Mouse (Mus musculus) layer of hippocampus, adult 18-20 months (tissue): ENCODE measurements around the gene Bmpr1b. TPM values are rescaled to one million over a fixed set of nuclear protein-coding genes. Genes with fewer than 3 reads are reported as not detected.

Source experiments
- DNase-seq, 2 experiments: peaks; one replicate each; pipeline ENCODE4 v3.0.0; 2022; ENCODE audit warnings: low spot score in 2 of 2
- total RNA-seq, 2 experiments: library from RNA; stranded (reverse); gene quantifications; 2 replicates each; pipeline ENCODE4 v1.2.3; 2021

Gene Bmpr1b
- total RNA-seq, 2 experiments from 2014 or later, result 21.6 to 22.0 TPM

DNA sequence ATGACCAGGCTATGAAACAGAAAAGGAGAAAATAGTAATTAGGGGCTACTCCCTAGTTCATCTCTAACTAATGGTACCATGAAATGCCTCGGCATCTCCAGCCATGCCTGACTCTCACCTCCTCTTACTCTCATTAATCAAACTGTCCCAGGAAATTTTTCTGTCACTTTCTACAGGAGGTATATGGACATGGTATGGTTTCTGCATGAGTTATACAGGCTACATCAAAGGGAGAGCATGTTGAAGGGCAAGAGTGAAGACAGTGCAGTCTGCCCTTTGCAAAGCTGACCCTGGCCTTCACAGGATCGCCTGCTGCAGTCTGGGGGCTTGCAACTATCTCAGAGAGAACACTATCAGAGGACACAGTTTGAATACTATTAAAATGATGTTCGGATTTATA lies 254.6 kb downstream of the Bmpr1b start:
- no peak for DNase-seq

DNA sequence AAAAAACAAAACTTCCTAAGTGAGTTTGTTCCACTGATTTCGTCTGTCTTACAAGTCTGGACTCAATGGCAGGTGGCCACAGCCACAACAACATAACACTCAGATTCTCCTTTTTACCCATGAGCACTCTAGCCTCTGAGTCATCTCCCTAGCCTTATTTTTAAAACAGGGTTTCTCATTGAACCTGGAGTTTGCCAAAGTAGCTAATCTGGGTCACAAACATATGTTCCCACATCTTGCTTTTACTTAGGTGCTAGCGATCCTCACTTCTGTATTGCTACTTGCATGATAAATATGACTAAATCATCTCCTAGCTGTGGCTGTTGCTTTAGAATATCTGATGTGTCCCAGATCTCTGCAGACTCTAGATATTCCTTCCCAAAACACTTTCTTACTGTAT lies 260.1 kb downstream of the Bmpr1b start:
- DNase-seq, result no peak

DNA sequence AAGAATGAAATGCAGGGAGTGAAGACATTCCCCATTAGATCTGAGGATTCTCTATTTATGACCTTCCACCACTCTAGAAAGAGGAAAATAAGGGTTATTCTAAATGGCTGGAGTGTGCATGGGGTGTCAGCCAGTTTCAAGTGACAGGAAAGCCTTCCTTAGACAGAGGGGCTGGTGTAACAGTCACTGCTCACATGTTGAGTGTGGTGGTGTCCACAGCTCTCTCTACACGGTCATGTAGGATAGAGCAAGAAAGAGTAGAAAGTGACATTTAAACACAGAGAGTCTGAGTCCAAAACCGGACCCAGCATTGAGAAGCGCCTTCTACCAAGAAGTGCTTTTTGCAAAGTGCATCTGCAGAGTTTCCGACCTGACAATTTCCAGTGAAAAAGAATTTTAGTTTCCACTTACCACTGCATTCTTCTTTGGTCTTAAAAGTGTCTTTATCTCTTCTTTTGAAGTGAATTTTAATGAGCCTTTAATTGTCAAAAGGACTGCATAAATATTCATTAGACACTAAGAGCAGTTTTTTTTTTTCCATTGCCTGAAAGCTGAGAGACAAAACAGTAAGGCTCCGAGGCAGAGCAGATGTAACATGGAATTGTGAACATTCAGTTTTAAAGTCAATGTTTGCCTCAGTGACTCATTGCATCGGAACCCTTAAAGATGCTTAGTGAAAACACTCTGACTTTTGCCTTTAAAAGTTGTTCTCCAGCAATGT lies 263.2 kb downstream of the Bmpr1b start:
- no peak for DNase-seq

DNA sequence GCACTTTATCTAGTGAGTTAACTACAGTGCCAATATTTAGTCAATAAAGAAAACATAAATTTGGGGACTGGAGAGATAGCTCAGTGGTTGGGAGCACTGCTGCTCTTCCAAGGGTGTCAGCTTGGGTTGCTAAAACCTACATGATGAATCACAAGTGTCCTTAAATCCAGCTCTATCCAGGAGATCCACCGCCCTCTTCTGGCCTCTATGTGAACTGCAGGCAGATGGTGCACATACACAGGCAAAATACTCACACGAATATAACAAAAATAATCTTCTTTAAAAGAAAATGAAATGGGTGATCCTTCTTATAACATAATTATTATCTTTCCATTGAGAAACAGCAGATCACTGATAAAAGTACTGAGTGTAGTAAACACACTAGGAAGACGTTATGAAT lies 268.9 kb downstream of the Bmpr1b start:
- DNase-seq, result no peak

DNA sequence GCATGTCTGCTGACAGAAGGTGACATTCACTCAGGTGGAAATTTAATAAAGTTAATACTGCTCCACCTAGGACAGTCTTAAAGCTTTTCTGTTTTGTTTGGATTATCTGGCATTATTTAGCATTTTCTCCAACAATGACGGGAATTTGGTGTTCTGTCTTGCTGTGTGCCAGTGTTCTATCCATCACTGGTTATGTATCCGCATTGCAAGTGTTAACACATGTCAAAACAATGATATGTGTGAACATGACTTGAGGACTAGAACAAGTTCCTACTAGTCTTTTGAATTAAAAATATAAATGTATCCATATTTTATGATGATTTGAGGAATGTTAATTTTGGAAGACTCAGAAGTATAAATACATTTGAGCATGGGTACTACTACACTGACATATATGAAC lies 269.7 kb downstream of the Bmpr1b start:
- DNase-seq, result no peak

DNA sequence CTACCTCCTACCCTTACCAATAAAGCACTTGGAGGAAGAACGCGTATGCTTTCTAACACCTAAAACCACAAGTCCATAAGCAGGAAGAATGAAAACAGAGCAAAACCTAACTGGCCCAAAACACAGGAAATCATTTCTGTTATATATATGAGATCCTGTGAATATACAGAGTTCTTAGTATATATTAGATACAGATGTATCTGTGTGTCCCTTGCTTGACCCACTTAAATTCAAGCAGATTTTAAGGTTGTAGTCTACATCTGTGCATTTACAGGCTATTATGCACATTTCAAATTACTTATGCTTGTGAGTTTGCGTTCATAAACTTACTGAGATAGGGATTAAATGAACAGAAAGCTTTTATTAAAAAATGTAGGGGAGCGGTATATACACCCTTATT lies 271.5 kb downstream of the Bmpr1b start:
- no peak for DNase-seq

DNA sequence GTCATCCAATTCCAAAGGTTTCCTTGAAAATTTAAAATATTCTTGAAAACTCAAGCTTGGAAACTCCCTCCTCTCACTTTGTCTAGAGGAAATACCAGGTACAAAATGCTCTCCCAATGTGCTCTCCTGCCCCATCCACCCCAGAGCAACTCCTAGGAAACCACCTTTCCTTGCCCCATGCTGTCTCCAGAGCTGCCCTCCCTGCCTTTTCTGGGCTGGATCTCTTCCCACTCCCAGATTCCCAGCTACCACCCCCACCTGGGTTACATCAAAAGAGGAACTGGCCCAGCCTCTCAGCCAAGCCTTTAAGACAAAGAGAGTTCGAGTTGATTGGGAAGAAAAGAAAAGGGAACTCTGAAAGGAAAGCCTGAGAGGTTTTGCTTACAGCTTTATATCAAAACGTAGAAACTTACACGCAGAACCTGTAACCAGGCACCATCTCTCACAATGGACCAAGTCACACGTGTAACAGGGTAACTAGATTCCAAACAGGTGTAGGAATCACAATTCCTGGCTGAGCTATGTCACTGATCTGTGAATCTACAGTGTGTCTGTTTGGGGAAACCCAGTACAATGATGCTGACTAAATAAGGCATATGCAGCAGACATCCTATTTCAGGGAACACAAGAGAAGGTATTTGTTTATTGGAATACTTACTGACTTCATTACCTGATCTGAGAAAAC lies 272.2 kb downstream of the Bmpr1b start:
- no peak for DNase-seq

DNA sequence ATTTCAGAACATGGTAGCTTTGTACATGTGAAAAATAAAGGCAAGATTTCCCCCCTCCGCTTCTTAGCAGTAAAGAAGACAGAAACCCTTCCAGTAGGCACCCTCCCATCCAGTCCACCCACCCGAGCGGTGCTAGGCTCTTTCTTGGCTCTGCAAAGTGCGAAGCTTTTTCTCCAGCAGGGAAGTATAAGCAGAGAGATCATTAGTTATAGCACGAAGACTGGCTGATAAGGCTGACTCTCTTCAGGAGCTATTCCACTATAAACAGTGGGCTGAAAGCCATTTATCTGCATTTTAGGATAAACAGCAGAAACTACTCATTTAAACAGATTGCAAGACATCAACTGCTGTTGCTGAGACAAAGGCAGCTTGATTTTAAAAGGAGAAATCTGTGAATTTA lies 274.1 kb downstream of the Bmpr1b start:
- DNase-seq, result peak in 1 of 2 experiments; percentile 12

DNA sequence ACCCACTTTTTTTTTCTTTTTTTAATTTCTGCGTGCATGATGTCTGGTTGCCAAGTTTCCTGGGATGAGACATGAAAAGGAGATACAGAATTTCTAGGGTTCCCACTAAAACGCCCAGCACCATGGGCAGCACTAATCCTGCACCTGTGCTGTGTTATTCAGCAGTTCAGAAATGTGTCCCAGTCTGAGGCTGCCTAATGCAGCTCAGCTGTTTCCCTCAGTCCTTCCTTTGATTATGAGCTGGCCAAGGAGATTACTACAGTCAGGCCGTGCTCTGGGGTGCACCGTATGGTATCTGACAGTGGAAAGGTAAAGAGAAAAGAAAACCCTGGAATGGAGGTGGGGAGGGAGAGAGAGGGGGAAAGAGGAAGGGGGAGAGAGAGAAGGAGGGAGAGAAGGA lies 278.6 kb downstream of the Bmpr1b start:
- DNase-seq, result no peak

DNA sequence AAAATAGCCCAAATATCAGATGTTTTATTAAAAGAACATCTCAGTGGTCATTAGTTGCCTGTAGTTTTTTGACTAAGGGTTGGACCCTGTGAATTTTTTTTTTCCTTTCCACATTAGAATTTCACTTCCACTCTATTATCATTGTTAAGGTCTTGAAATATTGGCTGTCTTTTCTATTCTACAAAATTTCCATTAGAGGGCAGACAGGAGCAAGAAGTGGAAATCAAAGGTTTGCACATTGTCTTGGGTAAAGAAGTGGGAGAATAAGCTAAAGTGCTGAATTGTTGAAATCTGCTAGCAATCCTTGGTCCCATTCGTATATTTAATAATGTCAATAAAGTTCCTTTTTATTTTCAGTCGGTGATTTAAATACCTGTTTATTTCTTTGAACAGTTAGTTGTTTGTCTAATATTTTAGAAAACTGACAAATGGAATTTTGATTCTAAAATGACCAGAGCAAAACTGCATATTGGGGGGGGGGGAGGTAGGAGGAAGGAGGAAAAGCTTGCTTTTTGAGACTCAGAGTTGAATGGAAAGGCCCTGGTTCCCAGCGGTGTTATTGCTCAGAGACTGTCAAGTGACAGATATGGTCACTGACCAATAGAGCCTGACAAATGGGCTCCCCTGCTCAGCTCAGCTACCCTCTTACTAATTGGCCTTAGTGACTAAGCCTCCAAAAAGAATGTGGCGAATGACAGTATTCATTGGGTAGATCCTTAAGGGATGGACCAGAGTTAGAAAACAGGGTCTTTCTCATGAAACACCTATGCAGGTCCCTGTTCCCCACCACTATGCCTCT lies 281.6 kb downstream of the Bmpr1b start:
- no peak for DNase-seq

DNA sequence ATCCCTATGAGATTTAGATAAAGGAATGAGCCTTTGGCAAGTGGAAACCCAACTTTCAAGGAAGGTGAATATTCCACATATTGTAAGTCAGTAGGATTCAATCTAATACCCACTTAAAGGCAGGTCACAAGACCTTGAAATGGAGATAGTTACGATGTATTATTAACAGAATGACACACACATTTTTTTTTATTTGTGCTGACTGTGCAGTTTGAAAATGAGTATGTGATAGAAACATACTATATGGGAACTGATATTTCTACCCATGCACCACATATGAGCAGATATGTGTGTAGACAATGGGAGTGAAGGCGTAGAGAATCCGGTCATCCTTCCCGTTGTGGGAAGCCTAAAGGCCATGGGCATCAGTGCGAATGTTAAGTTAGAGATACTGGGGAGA lies 285.0 kb downstream of the Bmpr1b start:
- no peak for DNase-seq

DNA sequence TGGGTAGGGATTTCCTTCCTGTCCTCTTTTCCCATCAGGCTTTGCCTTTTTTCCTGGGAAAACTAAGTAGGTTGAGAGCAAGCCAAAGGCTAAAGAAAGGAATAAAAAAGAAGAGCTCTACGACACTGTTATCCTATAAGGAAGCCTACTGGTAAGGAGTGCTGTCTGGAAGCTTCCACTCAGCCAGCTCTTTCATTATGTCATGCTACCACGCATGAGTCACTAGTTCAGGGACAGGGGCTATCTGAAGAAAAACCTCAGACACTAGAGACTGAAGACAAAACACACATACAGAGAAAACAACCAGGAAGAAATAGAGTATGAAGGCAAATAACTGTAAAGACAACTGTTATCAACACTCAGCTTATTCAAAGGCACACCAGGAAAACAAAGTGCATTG lies 286.7 kb downstream of the Bmpr1b start:
- DNase-seq, result no peak

DNA sequence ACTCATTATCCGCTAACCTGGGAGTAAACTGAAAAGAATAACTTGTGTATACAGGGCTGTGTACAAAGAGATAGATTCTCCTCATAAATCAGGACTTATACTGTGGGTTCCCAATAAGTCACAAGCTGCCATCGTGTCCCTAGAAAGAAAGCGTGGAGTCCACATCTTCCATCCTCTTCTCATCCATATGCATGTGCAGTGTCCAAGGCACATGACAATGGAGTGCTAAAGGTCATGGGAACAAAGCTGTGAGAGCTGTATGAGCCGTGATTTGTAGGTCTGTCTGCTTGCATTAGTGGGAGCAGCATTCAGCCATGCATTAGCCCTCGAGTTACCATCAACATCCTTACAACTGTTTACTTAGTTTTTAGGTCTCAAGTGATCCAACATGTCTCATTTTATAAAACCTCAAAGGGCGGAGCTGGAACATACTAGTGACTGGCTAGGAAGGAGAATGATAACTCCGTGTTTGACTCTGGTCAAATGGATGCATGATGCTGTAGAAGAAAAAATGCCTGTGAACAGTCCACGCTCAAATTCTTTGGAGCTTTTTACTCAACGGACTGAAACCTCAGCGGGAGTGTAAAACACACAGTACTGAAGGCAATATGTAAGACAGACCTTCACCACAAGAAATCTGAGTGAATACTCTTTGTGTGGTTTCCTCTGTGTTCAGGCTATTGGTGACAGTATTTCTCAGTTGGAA lies 296.7 kb downstream of the Bmpr1b start:
- DNase-seq, result no peak

DNA sequence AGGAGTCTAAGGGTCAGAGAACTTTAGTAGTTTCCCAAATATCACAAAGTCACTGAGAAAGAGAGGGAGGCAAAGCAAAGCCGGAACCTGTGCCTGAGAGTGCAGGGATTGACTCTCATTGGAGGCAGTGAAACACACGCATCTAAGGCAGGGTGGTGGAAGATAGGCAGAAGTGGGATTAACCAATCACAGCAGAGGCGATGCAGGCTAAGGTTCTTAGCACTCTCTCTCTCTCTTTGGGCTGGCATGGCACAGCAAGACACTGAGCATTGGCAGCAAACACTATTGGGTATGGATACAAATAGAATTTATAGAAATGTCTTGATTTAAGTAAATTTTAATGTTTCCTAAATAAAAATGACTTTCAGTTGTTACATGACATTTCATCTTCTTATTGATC lies 297.4 kb downstream of the Bmpr1b start:
- no peak for DNase-seq

DNA sequence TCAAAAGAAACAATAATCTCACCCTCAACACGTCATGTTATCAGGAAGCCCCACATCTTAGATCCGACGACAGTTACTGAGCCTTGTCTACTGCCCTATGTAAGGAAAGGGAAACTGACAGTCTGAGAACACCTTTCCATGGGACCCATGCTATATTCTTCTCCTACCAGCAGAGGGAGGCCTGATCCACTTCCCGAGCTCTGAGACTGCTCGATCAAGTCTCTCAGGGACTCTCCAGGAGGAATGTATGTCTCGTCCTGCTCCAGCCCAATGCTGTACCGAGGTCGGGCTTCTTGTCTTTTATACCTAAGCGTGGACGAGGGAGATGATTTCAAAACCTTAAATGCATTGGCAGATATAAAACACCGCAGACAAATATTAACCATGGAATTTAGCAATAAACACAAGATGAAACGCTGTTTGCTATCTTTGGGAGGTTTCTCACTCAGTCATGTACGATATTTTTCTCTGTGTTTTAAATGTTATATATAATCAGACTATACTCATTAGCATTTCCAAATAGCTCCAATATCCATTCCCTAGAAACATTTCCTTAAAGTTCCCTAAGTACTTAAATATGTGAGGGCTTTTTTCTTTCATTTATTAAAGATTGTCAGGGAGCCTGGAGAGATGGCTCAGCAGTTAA lies 306.3 kb downstream of the Bmpr1b start:
- DNase-seq, result peak; percentile 35 to 61

DNA sequence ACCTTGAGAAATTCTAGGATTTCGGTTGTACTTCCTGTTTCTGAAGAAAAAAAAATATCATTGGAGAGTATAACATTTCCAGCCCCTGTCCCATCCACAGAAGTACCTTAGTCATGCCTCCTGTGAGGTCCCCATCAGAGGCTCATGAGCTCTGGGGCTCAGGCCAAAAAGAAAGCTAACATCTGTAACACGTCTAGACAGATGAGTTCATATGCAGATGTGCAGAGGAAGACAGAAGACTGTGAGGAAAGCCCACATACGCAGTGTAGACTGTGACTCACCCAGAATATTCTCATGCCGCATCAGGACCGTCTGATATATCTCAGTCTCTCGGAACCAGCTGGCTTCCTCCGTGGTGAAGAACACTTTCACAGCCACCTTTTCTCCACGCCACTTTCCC lies 312.1 kb downstream of the Bmpr1b start:
- no peak for DNase-seq

DNA sequence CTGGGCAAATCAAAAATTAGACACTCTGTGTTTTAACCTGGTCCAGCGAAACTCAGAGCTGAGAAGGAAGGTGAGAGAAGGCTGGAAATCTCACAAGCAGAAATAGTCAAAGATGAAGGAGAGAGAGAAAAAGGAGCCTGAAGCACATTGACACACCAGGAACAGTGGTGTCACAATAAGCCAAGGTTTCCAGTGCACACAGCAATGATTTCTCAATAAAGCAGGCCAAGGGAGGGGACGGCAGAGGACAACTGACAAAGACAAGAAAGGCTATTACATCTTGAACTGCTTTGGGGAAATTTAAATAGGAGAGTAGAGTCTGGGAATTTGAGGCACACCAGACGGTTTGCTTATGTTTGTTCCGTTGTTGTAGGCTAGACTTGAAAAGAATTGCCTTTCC lies 314.9 kb downstream of the Bmpr1b start:
- DNase-seq, result no peak

DNA sequence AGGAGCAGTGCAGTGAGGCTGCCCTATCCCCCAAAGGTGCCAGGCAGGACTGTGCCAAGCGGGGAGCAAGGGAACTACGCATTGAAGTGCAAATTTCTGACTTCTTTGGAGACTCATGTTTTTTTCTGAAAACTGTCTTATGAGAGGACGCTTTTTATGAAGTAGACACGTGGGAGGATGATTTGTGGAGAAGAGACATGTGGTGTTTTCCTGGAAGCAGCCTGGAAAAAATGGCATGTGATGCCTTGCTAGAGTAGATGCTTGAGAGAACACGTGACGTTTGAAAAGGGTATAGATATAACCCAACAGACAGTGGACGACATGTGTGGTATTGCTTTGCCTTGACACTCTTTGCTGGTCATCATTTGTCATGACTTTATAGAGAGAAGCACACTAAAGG lies 319.1 kb downstream of the Bmpr1b start:
- DNase-seq, result peak in 1 of 2 experiments; percentile 32

DNA sequence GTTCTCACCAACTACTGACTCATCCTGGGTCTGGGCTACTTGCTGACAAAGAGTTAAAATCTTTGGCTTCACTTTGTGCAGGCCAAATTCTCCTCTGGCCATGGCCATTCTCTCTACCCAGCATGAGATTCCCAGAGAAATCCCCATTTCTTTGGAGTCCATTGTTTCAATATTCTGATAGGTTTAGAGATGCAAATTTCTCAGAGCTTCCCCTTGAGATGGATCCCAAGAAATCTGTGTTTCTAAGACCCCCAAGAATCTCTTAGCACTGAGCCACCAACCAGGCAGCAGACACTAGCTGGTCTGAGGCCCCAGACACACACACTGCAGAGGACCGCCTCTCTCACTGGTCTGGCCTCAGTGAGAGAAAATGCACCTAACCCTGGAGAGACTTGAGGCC lies 320.0 kb downstream of the Bmpr1b start:
- no peak for DNase-seq

DNA sequence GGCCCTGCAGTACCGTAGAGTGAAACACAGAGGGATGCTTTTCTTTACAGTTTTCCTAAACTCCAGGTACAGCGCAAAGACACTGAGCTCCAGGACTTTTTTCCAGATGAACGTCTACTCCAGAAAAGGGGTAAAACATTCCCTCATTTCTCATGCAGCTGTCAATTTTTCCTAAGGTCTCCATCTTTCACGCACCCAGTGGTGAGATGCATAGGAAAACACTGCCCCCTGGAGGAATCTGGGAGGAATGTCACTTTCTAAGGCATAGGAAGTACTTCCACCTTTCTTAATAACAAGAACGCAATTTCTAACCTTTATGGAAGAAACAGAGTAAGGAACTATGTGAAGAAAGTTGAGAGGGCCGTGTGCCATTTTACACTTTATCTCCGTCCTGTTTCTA lies 330.4 kb downstream of the Bmpr1b start:
- DNase-seq, result peak; percentile 30 to 66

DNA sequence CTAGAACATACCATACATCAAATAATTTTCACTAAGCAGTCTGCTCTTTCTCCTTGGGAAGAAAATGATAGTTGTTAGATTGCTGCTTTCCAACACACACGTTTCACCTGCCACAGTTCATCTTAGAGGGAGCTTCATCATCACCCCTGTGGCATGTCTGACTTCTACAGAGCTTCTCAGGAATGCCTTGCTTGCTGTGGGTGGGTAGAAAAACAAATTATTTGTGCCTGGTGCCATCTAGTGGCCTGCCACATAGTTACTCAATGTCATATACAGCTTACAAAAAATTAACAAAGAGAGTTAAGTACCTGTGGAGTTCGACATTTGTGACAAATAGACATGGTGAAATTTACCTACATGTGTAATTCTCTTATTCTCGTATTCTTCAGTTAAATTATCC lies 338.1 kb downstream of the Bmpr1b start:
- DNase-seq, result peak; percentile 62 to 89
